In the genomic region with DNA sequence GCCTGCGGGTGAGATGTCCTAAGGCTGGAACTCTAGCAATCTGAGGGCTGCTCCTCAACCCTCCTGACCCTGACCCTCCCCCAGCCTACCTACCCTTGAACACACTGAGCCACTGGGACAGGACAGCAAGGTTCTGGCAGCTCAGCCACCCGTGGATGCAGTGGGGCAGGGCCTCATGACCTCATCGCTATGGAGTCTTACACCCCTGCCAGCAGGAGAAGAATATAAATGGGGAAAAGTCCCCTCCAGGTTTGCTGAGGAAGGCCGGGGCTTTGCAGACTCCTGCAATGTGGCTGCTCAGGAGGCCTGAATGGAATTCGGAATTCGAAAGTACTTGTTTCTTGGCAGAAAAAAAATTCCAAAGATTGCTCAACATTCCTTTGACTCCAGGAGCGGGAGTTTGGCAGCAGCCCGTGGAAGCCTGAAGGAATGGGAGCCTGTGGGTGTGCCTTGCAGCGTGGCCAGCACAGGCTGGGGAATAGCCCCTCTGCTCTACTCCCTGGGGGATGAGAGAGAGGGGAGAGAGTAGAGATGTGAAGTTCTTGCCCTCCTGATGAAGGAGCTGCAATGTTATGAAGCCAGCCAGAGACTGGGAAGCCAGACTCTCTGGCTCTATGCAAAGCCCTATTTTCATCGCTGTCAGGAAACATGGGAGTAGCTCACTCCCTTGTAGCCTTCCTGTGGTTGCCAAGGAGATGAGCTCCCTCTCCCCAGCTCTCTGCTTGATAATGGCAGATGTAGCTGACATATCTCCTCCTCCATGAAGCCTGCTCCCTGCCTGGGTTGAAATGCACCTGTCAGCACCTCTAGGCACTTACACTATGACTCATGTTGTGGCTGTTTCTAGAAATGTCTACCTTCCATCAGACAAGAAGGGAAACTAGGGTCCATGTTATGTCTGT, we compare ENCODE assay signal across 8 mouse cellular contexts. TPM values are rescaled to one million over a fixed set of nuclear protein-coding genes. Genes with fewer than 3 reads are reported as not detected.
A peak's percentile ranks its signal among the peaks of the same experiment; 100 is the strongest.
DNase-seq lines count a peak whose midpoint lies in the region; ATAC-seq lines count a peak whose summit lies in the region.

No protein-coding gene starts in this region.

- H3K4me3 ChIP-seq in forebrain, embryonic 11.5 days (ENCODE audit: low read depth, low read length), result no peak overlapping the region
- no peak overlapping the region for H3K4me3 ChIP-seq in heart, embryonic 13.5 days
- H3K4me3 ChIP-seq in kidney, embryonic 16.5 days (ENCODE audit: low read length), result no peak overlapping the region
- no peak overlapping the region for H3K4me3 ChIP-seq in limb, embryonic 15.5 days
- H3K4me3 ChIP-seq in neural tube, embryonic 15.5 days (replicated peaks), result no peak overlapping the region

- ATAC-seq in forebrain, embryonic 11.5 days (replicated peaks; ENCODE audit: low FRiP score), result peak; percentile 53; the same call in 1 of the 2 replicates
- peak; percentile 16; the same call in 1 of the 2 replicates for ATAC-seq in heart, embryonic 13.5 days (ENCODE audit: extremely low read depth, insufficient number of reproducible peaks, low FRiP score, low TSS enrichment)
- peak; percentile 73 for ATAC-seq in kidney, embryonic 16.5 days (ENCODE audit: low FRiP score, low TSS enrichment)
- peak; percentile 80 for ATAC-seq in limb, embryonic 15.5 days (ENCODE audit: insufficient number of reproducible peaks, low FRiP score, low TSS enrichment, low read depth)
- peak; percentile 73 for ATAC-seq in neural tube, embryonic 15.5 days (ENCODE audit: low FRiP score)

- peak overlapping the region; percentile 19; the same call in 1 of the 2 replicates for H3K27ac ChIP-seq in forebrain, embryonic 11.5 days (ENCODE audit: low read depth, low read length)
- H3K27ac ChIP-seq in heart, embryonic 13.5 days (replicated peaks), result peak overlapping the region; percentile 84
- peak overlapping the region; percentile 88 for H3K27ac ChIP-seq in kidney, embryonic 16.5 days (ENCODE audit: low read length)
- peak overlapping the region; percentile 92 for H3K27ac ChIP-seq in limb, embryonic 15.5 days
- peak overlapping the region; percentile 73 for H3K27ac ChIP-seq in neural tube, embryonic 15.5 days (replicated peaks)

- no peaks in the 10 kb centered on the region for H3K27me3 ChIP-seq in forebrain, embryonic 11.5 days (ENCODE audit: control insufficient read depth, insufficient read depth, low read length)
- H3K27me3 ChIP-seq in heart, embryonic 13.5 days (replicated peaks), result no peaks in the 10 kb centered on the region
- no peaks in the 10 kb centered on the region for H3K27me3 ChIP-seq in kidney, embryonic 16.5 days (ENCODE audit: insufficient read depth, low read length)
- H3K27me3 ChIP-seq in limb, embryonic 15.5 days, result no peaks in the 10 kb centered on the region
- no peaks in the 10 kb centered on the region for H3K27me3 ChIP-seq in neural tube, embryonic 15.5 days (replicated peaks)

- H3K4me2 ChIP-seq in forebrain, embryonic 11.5 days (ENCODE audit: low read depth, low read length, severe bottlenecking), result no peak overlapping the region
- H3K4me2 ChIP-seq in heart, embryonic 13.5 days, result peak overlapping the region; percentile 48
- peak overlapping the region; percentile 35 for H3K4me2 ChIP-seq in kidney, embryonic 16.5 days (replicated peaks; ENCODE audit: low read depth, low read length)
- H3K4me2 ChIP-seq in limb, embryonic 15.5 days, result peak overlapping the region; percentile 26
- peak overlapping the region; percentile 20; the same call in 1 of the 2 replicates for H3K4me2 ChIP-seq in neural tube, embryonic 15.5 days

- 16% methylated on average over 10 of the region's 10 CpGs for WGBS in forebrain, embryonic 11.5 days
- 12% methylated on average over 10 of the region's 10 CpGs for WGBS in heart, embryonic 13.5 days
- 7% methylated on average over 10 of the region's 10 CpGs for WGBS in kidney, embryonic 16.5 days
- WGBS in limb, embryonic 15.5 days, result 13% methylated on average over 10 of the region's 10 CpGs
- 18% methylated on average over 10 of the region's 10 CpGs for WGBS in neural tube, embryonic 15.5 days

- DNase-seq in adrenal gland, adult 8-10 months, result peak; percentile 25
- peak; percentile 52 for DNase-seq in forebrain, embryonic 11.5 days (ENCODE audit: low spot score)
- no peak for DNase-seq in spleen, postnatal 10 days (ENCODE audit: low spot score in 2 of 2)
- no peak for DNase-seq in T-cell, adult 2 months (ENCODE audit: low spot score)

- no peaks in the 10 kb centered on the region for H3K9me3 ChIP-seq in forebrain, embryonic 11.5 days (ENCODE audit: control insufficient read depth, low read length)
- H3K9me3 ChIP-seq in heart, embryonic 13.5 days, result no peaks in the 10 kb centered on the region
- no peaks in the 10 kb centered on the region for H3K9me3 ChIP-seq in kidney, embryonic 16.5 days (ENCODE audit: low read length)
- H3K9me3 ChIP-seq in limb, embryonic 15.5 days, result no peaks in the 10 kb centered on the region
- no peaks in the 10 kb centered on the region for H3K9me3 ChIP-seq in neural tube, embryonic 15.5 days (replicated peaks)

- H3K36me3 ChIP-seq in forebrain, embryonic 11.5 days (ENCODE audit: control insufficient read depth, insufficient read depth, low read length), result no peaks in the 10 kb centered on the region
- no peaks in the 10 kb centered on the region for H3K36me3 ChIP-seq in heart, embryonic 13.5 days
- H3K36me3 ChIP-seq in kidney, embryonic 16.5 days (ENCODE audit: insufficient read depth, low read length), result no peaks in the 10 kb centered on the region
- H3K36me3 ChIP-seq in limb, embryonic 15.5 days, result no peaks in the 10 kb centered on the region
- no peaks in the 10 kb centered on the region for H3K36me3 ChIP-seq in neural tube, embryonic 15.5 days

- peak overlapping the region; percentile 9; the same call in 1 of the 2 replicates for H3K9ac ChIP-seq in forebrain, embryonic 11.5 days (ENCODE audit: low read length)
- H3K9ac ChIP-seq in heart, embryonic 13.5 days, result peak overlapping the region; percentile 38
- peak overlapping the region; percentile 34 for H3K9ac ChIP-seq in kidney, embryonic 16.5 days (replicated peaks; ENCODE audit: low read length)
- no peak overlapping the region for H3K9ac ChIP-seq in limb, embryonic 15.5 days
- no peak overlapping the region for H3K9ac ChIP-seq in neural tube, embryonic 15.5 days (replicated peaks)

- peaks cover 8% of the 10 kb centered on the region for H3K4me1 ChIP-seq in forebrain, embryonic 11.5 days (replicated peaks; ENCODE audit: control insufficient read depth, insufficient read depth, low read length)
- H3K4me1 ChIP-seq in heart, embryonic 13.5 days, result peaks cover 41% of the 10 kb centered on the region
- H3K4me1 ChIP-seq in kidney, embryonic 16.5 days (ENCODE audit: insufficient read depth, low read length), result peaks cover 18% of the 10 kb centered on the region
- peaks cover 29% of the 10 kb centered on the region for H3K4me1 ChIP-seq in limb, embryonic 15.5 days
- peaks cover 26% of the 10 kb centered on the region for H3K4me1 ChIP-seq in neural tube, embryonic 15.5 days

RNA-seq across cellular contexts. Expression of a gene that starts 33.3 kb away (rescaled TPM):
- 10 to 100 TPM; 14.8 to 29.7 (median 23.0) TPM for total RNA-seq in adrenal gland, adult 8-10 months (2022)
- 6.0 and 8.1 TPM in 2 replicates for polyA plus RNA-seq in forebrain, embryonic 11.5 days (2014; fragmentation: Nextera tagmentation; extraction: Ambion mirVana)
- 8.3 and 11.6 TPM in 2 replicates for polyA plus RNA-seq in heart, embryonic 13.5 days (2015; fragmentation: Nextera tagmentation; extraction: Ambion mirVana)
- polyA plus RNA-seq in kidney, embryonic 16.5 days (2015; fragmentation: Nextera tagmentation; extraction: Ambion mirVana), result 9.0 and 9.4 TPM in 2 replicates
- polyA plus RNA-seq in limb, embryonic 15.5 days (2015; fragmentation: Nextera tagmentation; extraction: Ambion mirVana), result 17.0 and 20.7 TPM in 2 replicates
- 7.8 and 8.4 TPM in 2 replicates for polyA plus RNA-seq in neural tube, embryonic 15.5 days (2015; fragmentation: Nextera tagmentation; extraction: Ambion mirVana)

Comparison
In these comparisons a context has a peak if more than half of its experiments do, and no peak if none do; other contexts are left out.
1. DNase-seq: peak in adrenal gland, adult 8-10 months (single experiment) and forebrain, embryonic 11.5 days (single experiment); none in spleen, postnatal 10 days (0 of 2) and T-cell, adult 2 months (single experiment).
2. ATAC-seq: peak in every context shown above with its lines; median percentile 80 in limb, embryonic 15.5 days; 73 in kidney, embryonic 16.5 days; 73 in neural tube, embryonic 15.5 days; 53 in forebrain, embryonic 11.5 days; 16 in heart, embryonic 13.5 days.
3. H3K27ac ChIP-seq: peak in every context shown above with its lines; median percentile 92 in limb, embryonic 15.5 days; 88 in kidney, embryonic 16.5 days; 84 in heart, embryonic 13.5 days; 73 in neural tube, embryonic 15.5 days; 19 in forebrain, embryonic 11.5 days.
4. H3K9ac ChIP-seq: peak in forebrain, embryonic 11.5 days (single experiment), heart, embryonic 13.5 days (single experiment) and kidney, embryonic 16.5 days (single experiment); none in limb, embryonic 15.5 days (single experiment) and neural tube, embryonic 15.5 days (single experiment).